Mouse (Mus musculus): ENCODE results near the gene Tnnt2. TPM values are rescaled to one million over a fixed set of nuclear protein-coding genes. Genes with fewer than 3 reads are reported as not detected.

The Tnnt2 gene
- polyA plus RNA-seq, 1 experiment = 6.8 TPM

GRCm38 (mm10) chr1:135855344-135855687, 19.2 kb downstream of the Tnnt2 start:
- DNase-seq (ENCODE audit: low read depth) = no peak

- no peak for DNase-seq (ENCODE audit: low read depth)
These were observed 19.9 kb downstream of the Tnnt2 start for GRCm38 (mm10) chr1:135856070-135856469.

GRCm38 (mm10) chr1:135857137-135857775, 21.1 kb downstream of the Tnnt2 start:
- no peak for DNase-seq (ENCODE audit: low read depth)

GRCm38 (mm10) chr1:135858533-135858932, 22.4 kb downstream of the Tnnt2 start:
- DNase-seq (ENCODE audit: low read depth) = no peak

- no peak for DNase-seq (ENCODE audit: low read depth)
These were observed 24.9 kb downstream of the Tnnt2 start for GRCm38 (mm10) chr1:135861091-135861490.

GRCm38 (mm10) chr1:135861980-135862552, 25.9 kb downstream of the Tnnt2 start:
- no peak for DNase-seq (ENCODE audit: low read depth)

- DNase-seq (ENCODE audit: low read depth) = no peak
These were observed 26.4 kb downstream of the Tnnt2 start for GRCm38 (mm10) chr1:135862561-135862960.

GRCm38 (mm10) chr1:135863786-135864335, 27.7 kb downstream of the Tnnt2 start:
- no peak for DNase-seq (ENCODE audit: low read depth)

GRCm38 (mm10) chr1:135864830-135865229, 28.7 kb downstream of the Tnnt2 start:
- DNase-seq (ENCODE audit: low read depth) = no peak

- DNase-seq (ENCODE audit: low read depth) = no peak
These were observed 29.5 kb downstream of the Tnnt2 start for GRCm38 (mm10) chr1:135865518-135866194.

- no peak for DNase-seq (ENCODE audit: low read depth)
These were observed 32.4 kb downstream of the Tnnt2 start for GRCm38 (mm10) chr1:135868570-135868969.

GRCm38 (mm10) chr1:135872991-135873390, 36.8 kb downstream of the Tnnt2 start:
- DNase-seq (ENCODE audit: low read depth) = no peak

GRCm38 (mm10) chr1:135877248-135877647, 41.1 kb downstream of the Tnnt2 start:
- no peak for DNase-seq (ENCODE audit: low read depth)

- DNase-seq (ENCODE audit: low read depth) = no peak
These were observed 46.4 kb downstream of the Tnnt2 start for GRCm38 (mm10) chr1:135882385-135883109.

GRCm38 (mm10) chr1:135889461-135890185, 53.5 kb downstream of the Tnnt2 start:
- DNase-seq (ENCODE audit: low read depth) = no peak

- DNase-seq (ENCODE audit: low read depth) = no peak
These were observed 55.5 kb downstream of the Tnnt2 start for GRCm38 (mm10) chr1:135891424-135892216.

GRCm38 (mm10) chr1:135892233-135892632, 56.1 kb downstream of the Tnnt2 start:
- DNase-seq (ENCODE audit: low read depth) = no peak

GRCm38 (mm10) chr1:135892764-135893163, 56.6 kb downstream of the Tnnt2 start:
- no peak for DNase-seq (ENCODE audit: low read depth)

- no peak for DNase-seq (ENCODE audit: low read depth)
These were observed 57.2 kb downstream of the Tnnt2 start for GRCm38 (mm10) chr1:135893377-135893776.

- DNase-seq (ENCODE audit: low read depth) = no peak
These were observed 59.2 kb downstream of the Tnnt2 start for GRCm38 (mm10) chr1:135895367-135895766.

GRCm38 (mm10) chr1:135899295-135899694, 63.1 kb downstream of the Tnnt2 start:
- no peak for DNase-seq (ENCODE audit: low read depth)

Data from gonadal fat pad, adult 2 months (tissue).